Mouse (Mus musculus) CD4-positive helper T cell, adult 2 months (primary cell): Measurements from ENCODE around the gene Pdia5.

Source experiments
- DNase-seq: peaks from one replicate; pipeline ENCODE4 v3.0.0-alpha.2; 2012; ENCODE audit warnings: low read depth, missing footprints, low spot score

Gene Pdia5

GRCm38 (mm10) chr16:35484526-35485233 is 6.0 kb downstream of the Pdia5 start:
- DNase-seq = no peak

DNA sequence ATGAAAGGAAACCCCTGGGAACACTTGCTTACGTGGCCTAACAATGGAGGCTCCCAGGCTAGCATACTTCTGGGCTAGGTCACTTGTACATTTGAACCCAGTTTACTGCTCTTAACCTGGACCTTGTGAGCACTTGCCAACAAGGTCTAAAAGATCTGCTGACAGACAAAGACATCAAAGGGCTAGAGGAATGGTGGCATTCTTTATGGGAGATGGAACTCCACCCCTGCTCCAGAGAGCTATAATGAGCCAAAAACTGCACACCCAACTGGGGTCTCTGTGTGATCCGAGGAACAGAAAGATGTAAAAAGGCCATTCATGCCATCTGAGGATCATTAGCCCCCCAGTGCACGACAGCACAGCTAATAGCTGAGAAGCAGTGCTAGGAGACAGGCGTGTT is 6.6 kb downstream of the Pdia5 start:
- no peak for DNase-seq

GRCm38 (mm10) chr16:35479301-35479700 is 11.4 kb downstream of the Pdia5 start:
- no peak for DNase-seq

DNA sequence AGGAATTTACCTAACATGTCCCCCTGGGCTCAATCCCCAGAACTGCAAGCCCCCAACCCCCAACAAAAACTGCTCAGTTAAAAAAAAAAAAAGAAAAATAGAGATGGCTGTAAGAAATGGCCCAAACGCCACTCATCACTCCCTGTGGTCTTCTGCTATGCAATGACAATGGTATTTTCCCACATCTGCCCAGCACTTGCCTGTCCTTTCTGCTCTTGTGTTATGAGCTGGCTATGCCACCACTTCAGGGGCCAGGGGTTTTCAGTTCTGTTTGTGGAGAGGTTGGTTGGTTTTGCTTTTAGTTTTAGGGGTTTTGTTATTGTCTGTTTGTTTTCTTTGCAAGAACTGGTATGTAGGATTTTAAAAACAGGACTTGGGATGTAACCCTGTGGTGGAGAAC is 13.4 kb downstream of the Pdia5 start:
- DNase-seq = no peak

GRCm38 (mm10) chr16:35472569-35473275 is 18.0 kb downstream of the Pdia5 start:
- DNase-seq = no peak

GRCm38 (mm10) chr16:35471841-35472568 is 18.7 kb downstream of the Pdia5 start:
- no peak for DNase-seq

GRCm38 (mm10) chr16:35470983-35471382 is 19.7 kb downstream of the Pdia5 start:
- DNase-seq = no peak

GRCm38 (mm10) chr16:35470096-35470495 is 20.6 kb downstream of the Pdia5 start:
- no peak for DNase-seq

- no peak for DNase-seq
Measured at GRCm38 (mm10) chr16:35469016-35469415, 21.7 kb downstream of the Pdia5 start.

DNA sequence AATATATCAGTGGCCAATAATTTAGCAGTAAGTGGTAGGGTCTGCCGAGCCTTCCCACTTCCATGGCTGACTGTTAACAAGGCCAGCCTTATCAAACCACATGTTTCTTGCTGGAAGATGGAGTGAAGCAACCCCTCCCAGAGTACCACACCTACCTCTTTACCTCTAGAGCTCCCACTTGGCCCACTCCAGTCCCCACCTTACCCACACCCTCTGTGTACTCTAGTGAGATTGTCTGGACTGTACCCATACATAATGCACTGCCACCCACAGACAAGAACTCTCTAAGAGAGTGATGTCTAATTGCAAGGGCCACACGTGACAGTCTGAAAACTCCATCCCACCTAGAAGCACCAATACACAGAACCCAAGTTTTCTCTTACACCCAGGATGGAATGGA is 23.6 kb downstream of the Pdia5 start:
- no peak for DNase-seq

GRCm38 (mm10) chr16:35465808-35466351 is 24.8 kb downstream of the Pdia5 start:
- no peak for DNase-seq

DNA sequence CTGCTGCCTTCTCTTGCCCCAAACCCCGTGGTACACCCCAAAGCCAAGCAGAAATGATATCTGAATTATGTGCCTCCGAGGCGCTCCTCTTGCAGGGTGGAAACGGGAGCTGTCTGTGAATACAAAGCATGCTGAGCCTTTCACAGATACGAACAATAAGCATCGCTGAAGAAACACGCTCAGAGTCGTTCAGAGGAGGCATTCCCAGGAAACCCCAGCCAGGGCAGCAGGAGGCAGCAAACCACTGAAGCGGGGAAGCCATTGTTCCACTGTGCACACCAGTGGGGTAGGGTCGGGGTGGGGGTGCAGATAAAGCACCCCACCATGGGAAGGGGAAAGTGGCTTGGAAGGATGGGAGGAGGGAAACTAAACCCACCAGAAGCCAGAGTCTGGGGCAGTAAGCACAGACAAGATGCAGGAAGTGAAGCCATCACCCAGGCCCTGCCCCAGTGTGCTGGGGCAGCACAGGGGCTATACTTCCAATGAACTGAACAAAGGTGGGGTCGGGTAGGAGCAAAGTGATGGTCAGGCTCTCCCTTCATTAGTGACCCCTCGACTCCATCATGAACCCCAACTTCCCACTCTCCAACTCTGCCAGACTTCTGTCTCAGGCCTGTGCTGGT is 25.9 kb downstream of the Pdia5 start:
- DNase-seq = no peak

- no peak for DNase-seq
Measured at GRCm38 (mm10) chr16:35463708-35464107, 27.0 kb downstream of the Pdia5 start.

GRCm38 (mm10) chr16:35462955-35463354 is 27.7 kb downstream of the Pdia5 start:
- DNase-seq = no peak

DNA sequence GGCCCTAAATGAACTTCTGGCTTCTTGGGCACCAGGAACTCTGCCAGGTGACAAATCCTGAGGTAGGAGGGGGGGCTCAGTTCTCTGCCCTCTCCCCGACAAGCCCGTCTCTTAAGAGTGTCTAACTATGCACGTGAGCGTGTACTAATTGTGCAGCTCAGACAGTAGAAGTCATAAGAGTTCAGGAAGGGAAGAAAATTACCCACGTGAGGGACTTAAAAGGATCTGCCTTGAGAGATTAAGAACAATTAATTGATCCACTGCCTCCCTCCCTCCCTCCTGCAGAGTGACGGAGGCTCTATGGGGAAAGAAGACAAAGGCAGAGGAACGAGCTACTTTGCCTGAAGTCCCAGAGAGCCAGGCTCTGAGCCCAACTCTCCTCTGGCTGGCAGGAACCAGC is 31.1 kb downstream of the Pdia5 start:
- DNase-seq = no peak

- DNase-seq = no peak
Measured at GRCm38 (mm10) chr16:35458297-35458696, 32.4 kb downstream of the Pdia5 start.

DNA sequence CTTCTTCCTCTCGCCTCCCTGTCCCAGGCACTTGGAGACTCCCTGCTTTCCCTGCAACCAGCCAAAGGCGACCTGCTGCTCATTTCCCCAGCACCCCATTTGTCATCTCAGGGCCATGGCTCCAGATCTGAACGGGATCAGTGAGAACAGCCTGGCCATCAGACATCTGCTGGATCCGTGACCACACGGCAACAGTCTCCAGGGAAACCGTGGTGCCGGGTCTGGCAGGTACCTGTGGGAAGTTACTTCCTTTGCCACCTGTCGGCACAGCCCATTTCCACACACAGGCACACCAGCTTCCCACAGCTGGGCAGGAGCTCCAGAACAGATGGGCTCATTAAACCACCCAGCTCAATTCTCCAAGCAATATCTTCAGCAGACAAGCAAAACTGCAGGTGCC is 33.2 kb downstream of the Pdia5 start:
- DNase-seq = no peak

- DNase-seq = no peak
Measured at GRCm38 (mm10) chr16:35457011-35457419, 33.7 kb downstream of the Pdia5 start.

DNA sequence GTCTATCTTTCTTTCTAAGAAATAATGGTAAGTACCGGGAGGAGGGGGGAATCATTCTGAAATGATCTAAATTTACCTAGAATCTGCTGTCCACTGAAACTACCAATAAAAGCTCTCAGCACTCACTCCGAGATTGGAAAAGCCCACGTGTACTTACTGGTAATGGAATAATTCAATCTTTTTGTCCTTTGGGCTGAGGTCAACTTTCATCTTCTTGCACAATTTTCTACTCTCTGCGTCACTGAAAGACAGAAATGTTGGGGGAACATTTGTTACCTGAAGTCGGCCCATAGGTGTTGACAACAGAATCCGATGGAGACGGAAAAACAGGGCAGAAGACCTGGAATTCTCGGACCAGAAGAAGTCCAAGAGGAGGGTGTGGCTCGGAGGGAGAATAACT is 34.4 kb downstream of the Pdia5 start:
- DNase-seq = no peak

GRCm38 (mm10) chr16:35455822-35456221 is 34.9 kb downstream of the Pdia5 start:
- no peak for DNase-seq

DNA sequence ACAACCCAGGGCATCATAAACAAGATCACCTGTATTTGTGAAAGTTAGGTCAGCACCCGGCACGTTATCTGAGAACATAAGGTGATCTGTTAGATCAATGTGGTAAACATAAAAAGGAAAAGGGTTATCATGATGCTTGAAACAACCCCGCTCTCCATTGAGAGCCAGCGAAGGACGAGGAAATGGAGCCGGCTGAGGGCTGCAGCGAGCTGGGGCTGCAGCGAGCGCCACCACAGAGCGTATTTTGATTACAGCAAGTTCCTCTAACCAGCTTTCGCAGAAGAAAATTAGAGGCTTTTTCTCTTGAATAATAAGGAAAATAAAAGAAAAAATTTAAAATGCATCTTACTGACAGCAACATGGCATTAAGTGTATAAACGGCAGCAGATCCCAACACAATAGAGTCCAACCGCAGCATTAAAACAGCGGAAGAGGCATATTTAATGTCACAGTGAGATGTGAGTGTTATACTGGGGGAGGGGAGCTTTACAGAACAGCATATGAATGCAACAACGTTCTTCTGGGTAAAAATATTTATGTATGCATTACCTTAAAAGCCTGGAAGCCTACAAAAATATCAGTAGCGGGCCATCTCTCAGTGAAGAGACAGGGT is 40.5 kb downstream of the Pdia5 start:
- DNase-seq = no peak
